Mouse (Mus musculus): ENCODE measurements around the gene M1ap.

Gene M1ap

DNA sequence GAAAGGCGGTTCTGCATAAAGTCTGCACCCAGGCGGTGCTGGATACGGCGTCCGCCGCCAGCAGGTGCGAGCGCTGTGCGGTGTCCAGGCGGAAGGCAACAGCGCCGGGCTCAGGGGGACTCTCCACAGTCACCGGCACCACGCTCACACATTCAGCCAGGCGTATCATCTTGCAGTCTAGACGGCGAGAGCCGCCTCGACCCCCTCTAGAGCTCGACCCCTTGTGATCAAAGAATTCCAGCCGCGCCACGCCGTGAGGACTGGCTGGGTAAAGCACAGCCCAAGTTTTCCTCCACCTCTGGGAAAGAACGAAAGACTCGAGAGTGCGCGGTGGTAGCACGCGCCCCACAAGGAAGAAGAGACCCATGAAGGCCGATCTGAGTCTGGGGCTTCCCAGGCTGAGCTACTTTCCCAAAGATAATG lies 86.1 kb downstream of the M1ap start:
- no peak for DNase-seq (ENCODE audit: low read depth in 1 of 2, low spot score in 2 of 2)

DNA sequence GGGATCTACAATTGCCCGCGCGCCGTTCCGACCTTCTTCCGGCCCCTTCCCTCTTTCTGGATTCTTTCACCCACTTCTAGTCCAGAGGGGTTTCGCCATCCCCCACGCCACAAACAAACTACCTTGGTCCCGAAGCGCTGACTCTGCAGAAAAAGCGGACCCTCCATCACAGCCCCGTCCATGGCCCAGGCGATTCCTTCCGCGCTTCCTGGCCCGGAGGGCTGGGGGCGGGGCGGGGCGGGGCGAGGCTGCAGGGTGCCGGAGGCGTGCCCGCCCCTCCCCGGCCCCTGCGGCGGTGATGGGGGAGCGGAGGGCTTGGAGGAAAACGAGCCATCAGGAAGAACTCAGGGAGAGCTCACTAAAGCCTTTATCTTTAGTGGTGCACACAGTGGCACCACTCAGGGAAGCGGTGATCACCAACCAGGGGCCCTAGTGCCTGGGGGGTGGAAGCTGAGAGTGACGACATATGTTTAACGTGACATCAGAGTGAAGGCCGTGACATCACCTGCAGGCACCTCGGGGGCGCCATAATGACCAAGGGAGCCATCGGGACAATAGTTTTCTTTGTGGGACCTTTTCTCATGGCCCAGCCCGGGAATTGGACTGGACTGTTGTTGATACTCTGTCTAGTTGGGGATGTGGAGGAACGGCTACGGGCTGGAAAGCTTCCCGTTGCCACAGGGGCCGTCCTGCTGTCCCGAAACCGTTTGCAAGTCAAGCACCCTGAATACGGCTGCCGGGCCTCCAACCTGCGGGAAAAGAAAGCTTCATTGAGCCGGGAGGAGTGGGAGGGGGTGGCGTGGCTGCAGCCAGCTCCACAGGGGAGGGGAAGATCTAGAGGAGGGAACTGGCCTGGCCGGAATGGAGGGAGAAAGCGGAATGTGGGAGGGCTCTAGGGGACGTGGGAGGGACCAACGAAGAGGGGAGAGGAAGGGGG lies 86.8 kb downstream of the M1ap start, which contains the start of the genes Dok1 and Loxl3:
Gene Dok1 (minus strand): TSS at position 223 of the 937 bp plus-strand sequence.
Gene Loxl3 (plus strand): TSS at position 925 of the 937 bp plus-strand sequence.
- peak in 1 of 2 experiments; percentile 71 for DNase-seq (ENCODE audit: low read depth in 1 of 2, low spot score in 2 of 2)

DNA sequence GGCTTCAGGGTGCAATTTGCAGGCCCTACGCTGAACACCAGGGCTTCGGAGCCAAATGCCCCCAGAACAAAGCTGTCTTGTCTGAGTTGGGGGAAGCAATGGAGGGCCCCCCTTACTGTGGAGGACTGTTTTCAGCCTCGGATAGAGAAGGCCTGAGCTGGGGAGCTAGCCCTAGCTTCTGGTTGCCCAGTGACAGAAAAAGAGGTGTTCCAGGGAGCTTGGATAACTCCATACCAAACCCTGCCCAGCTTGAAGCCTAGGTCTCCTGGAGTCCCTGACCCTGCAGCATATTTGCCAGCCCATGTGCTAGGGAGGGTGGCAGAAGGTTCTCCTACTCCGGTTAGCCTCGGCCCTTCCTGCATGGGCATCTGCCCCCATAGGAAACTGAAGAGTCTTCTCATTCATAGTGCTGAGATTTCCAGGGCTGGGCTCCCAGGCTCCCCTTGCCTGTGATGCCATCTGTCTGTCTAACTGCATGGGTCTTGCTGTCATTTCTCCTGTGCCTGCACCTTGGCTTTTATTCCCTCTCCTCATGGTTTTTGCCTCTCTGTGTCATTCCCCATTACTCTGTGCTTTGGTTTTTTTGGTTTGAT lies 87.9 kb downstream of the M1ap start:
- no peak for DNase-seq (ENCODE audit: low read depth in 1 of 2, low spot score in 2 of 2)

DNA sequence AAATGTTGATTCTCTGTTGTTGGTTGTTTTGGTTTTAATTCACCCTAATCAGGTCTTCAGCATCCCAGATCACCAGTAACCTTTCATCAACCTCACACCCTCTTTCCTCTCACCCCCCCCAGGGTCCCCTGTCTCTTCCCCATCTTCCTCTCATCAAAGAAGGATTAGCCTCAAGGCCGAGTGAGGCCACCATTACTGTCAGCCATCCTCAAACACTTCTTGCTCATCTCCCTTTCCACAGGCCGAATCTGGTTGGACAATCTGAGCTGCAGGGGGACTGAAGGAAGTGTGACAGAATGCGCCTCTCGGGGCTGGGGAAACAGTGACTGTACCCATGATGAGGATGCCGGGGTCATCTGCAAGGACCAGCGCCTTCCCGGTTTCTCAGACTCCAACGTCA lies 90.5 kb downstream of the M1ap start:
- no peak for DNase-seq (ENCODE audit: low read depth in 1 of 2, low spot score in 2 of 2)

DNA sequence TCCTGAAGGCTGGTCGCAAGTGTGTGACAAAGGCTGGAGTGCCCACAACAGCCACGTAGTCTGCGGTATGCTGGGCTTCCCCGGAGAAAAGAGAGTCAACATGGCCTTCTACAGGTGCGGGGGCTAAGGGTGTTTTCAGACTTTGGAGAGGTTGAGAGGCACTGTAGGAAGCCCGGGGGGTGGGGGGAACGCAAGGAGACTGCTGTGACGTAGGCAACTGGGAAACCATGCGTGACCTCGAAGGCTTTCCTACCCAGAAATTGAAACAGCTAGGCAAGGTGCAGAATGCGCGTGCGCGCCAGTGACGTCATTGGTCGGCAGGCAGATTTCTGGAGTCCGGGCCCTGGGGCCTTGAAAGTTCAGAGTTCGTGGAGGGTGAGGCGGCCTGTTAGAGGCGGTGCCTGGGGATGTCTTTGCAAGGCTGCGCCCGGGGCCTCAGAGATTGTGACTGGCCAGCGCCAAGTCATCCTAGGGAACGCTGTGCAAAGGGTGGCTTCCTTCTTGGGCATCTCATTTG lies 91.9 kb downstream of the M1ap start:
- DNase-seq (ENCODE audit: low read depth in 1 of 2, low spot score in 2 of 2) = peak; percentile 79 to 95

DNA sequence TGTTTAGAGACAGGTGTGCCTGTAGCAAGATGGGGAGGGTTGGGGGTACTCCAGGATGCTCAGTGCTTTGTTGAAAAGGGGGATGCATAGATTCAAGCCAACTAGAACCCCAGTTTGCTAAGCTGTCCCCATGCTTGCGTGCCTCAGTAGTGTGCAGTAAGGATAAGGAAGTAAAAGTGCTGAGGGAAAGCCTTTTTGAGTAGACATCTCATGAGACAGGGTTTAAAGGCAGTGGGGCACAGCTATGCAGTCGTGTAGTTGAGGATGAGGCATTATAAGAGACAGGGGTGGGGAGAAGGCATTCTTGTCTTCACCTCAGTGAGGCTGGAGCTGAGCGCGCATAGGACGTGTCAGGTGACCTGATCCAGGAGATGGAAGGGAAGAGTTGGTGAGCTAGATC lies 93.9 kb downstream of the M1ap start:
- DNase-seq (ENCODE audit: low read depth in 1 of 2, low spot score in 2 of 2) = no peak

DNA sequence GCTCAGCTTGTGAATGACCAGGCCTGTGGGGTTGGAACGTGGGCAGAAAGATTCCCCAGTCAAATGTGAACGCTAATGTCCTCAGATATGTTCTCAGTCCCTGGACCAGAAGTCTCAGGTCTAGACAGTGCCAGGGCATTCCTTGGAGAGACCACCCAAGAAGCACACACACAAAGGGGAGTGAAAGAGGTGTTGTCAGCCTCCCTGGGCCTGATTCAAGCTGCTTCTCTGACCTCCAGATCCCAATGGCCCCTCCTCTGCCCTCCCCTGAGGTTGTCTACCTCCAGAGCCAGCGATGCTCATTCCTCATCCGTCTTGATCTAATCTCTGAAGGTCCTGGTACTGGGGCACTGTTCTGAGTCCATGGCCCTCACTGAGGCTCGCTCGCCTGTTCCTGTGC lies 96.9 kb downstream of the M1ap start:
- no peak for DNase-seq (ENCODE audit: low read depth in 1 of 2, low spot score in 2 of 2)

DNA sequence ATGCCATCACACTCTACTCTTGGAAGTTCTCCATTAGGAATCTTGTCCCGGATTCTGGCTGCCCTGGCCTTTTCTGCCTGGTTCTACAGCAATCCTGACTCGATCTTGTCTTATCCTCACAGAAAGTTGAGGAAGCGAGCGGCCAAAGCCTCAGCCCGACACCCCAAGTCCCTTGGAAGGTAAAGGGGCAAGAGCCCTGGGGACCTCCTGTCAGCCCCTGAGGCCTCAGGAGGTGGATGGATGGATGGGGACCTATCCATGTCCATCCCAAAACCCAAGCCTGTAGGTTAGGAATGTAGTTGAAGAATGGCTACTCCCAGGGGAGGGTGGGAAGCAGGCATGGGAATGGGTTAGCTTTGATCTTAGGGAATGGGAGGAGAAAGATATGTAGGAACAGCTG lies 97.3 kb downstream of the M1ap start:
- DNase-seq (ENCODE audit: low read depth in 1 of 2, low spot score in 2 of 2) = no peak

DNA sequence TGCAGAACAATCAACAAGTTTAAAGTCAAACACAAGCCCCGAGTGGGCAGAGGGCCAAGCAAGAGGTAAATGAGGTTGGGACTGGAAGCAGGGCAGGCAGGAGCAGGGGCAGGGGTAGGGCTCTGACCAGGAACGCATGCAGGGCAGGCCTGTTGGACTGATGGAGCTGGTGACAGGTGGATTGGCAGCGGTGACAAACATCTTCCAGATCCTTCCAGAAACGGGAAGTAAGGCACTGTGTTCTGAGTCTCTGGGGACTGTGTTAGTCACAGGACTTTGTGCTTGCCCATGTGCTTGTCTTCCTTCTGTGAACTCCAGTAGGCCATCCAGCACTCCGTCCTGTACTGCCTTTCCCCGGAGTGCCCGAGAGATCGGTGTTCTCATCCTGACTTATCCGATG lies 98.0 kb downstream of the M1ap start:
- peak in 1 of 2 experiments; percentile 27 for DNase-seq (ENCODE audit: low read depth in 1 of 2, low spot score in 2 of 2)

DNA sequence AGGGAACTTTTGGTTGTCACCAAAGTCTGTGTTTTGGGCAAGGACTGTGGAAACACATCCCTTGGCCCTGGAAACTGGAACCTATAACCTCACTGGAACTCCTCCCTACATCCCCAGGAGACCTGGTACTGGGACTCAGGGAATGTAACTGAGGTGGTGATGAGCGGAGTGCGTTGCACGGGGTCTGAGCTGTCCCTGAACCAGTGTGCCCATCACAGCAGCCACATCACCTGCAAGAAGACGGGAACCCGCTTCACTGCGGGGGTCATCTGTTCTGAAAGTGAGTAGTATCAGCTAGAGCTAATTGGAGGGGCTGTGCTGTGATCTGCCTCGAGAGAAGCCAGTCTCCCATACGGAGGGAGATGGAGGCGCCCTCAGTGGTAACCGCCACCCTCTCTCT lies 102.7 kb downstream of the M1ap start:
- DNase-seq (ENCODE audit: low read depth in 1 of 2, low spot score in 2 of 2) = no peak

DNA sequence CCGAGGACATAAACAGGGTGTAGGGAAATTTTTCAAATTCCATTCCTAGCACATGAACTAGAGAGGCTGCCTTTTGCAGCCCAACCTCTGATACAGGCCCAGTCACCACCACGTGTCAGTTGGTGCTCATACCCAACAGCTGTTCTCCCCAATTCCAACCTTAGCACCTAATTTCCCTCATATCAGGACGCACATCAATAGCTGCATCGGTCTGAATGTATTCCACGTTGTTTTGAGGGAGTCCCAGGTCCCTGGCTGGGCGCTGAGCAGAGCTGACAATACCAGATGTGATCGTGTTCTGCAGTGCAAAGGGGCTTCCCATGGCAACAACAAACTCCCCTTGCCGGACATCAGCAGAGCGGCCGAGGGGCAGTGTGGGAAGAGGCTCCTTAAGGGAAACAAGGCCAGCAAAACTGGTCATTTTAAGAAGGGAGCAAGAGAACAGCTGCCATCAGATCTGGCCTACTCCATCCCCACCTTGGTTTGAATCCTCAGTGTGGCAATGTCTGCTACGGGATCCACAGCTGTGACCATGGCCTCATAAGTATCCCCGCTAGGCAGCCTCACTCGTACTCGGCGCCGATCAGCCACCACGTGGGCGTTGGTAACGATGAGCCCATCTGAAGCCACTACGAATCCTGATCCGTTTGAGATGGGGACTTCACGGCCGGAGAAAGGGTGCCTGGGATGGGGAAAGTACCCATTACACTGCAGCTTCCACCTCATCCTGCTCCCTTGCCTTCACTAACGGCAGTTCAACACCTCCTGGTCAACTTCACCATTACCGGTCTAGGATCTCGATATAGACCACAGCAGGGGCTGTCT lies 106.6 kb downstream of the M1ap start:
- DNase-seq (ENCODE audit: low read depth in 1 of 2, low spot score in 2 of 2) = peak in 1 of 2 experiments; percentile 22

DNA sequence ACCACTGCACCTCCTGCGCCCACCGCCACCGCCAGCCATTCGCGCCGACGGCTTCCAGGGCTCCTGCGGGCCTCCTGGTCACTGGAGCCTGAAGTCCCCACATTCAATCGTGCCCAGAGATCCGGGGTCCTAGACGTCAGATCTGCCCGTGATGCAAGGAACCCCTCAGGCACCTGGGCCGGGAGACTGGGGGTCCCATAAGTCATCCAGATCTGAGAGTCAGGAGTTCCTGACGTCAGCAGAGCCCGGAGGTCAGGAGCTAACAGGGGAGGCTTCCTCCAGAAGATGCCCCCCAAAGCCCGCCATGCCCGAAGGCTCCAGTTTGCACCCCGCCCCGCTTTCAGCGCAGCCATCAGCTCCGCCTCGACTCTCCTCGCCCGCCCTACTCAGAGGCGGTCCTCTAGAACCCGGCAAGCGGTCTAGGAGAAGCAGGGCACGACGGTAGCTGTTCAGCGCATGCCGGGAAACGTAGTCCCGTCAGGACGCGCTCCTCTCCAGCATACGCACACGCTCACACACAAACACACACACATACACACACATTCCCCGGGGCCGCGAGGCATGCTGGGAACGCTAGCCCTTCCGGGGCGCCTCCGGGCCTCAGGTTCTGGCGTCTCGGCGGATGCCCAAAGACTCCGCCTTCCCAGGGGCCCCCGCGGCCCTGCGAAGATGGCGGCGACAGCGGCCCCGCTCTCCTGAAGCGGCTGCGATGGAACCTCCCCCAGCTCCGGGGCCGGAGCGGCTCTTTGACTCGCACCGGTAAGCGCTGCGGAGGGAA lies 107.6 kb downstream of the M1ap start, which contains the start of gene Aup1:
Gene Aup1 (plus strand): TSS at position 448 of the 778 bp plus-strand sequence.
- peak; percentile 90 to 94 for DNase-seq (ENCODE audit: low read depth in 1 of 2, low spot score in 2 of 2)

DNA sequence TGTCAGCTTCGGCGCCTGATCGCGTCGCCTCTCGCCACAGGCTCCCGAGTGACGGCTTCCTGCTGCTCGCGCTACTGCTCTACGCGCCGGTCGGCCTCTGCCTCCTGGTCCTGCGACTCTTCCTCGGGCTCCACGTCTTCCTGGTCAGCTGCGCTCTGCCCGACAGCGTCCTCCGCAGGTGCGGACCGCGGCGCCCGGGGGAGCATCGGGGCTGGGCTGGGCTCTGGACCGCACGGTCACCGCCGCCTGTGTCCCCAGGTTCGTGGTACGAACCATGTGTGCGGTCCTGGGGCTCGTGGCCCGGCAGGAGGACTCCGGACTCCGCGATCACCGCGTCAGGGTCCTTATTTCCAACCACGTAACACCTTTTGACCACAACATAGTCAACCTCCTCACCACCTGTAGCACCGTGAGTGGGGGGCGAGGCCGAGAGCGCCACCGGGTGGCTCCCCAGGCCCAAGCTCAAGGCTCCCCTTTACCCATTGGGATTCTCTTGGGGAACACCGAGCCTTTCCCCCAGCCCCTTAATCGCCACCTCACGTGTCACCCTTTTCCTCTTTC lies 108.2 kb downstream of the M1ap start, which contains the start of gene Htra2:
Gene Htra2 (minus strand): TSS at position 403 of the 561 bp plus-strand sequence.
- DNase-seq (ENCODE audit: low read depth in 1 of 2, low spot score in 2 of 2) = no peak

DNA sequence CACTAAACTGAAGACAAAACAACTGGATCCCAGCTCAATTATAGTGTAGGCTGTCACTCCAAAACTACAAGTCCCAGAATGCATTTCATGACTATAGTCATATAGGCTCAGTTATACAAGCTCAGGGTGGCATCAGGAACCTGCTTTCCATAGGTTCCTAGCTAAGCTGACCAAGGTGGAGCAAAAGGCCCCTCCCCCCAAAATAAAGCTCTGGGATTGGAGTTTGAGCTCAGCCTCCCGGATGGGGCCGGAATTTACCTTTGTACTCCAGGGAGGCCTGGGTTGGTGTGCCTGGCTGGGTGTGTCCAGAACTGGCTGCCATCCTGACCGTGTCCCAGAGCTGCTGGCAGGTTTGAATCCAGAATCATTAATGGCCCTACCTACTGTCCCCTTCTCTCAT lies 111.1 kb downstream of the M1ap start, which contains the start of gene Dqx1:
Gene Dqx1 (plus strand): TSS at position 55 of the 400 bp plus-strand sequence.
- DNase-seq (ENCODE audit: low read depth in 1 of 2, low spot score in 2 of 2) = no peak

DNA sequence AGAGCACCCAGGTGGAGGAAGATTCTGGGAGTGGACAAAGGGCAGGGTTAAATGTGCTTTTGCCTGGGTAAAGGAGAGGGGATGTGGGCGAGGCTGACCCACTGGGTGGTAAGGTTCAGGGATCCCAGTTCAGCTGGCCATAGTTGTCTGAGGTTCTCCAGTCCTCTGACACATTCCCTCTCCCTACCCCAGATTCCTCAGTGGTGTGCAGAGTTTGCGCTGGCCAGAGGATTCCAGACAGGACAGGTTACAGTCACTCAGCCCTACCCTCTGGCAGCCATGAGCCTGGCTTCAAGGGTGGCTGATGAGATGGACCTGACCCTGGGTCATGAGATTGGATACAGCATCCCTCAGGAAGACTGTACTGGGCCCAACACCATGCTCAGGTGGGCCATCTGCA lies 112.0 kb downstream of the M1ap start:
- DNase-seq (ENCODE audit: low read depth in 1 of 2, low spot score in 2 of 2) = no peak

DNA sequence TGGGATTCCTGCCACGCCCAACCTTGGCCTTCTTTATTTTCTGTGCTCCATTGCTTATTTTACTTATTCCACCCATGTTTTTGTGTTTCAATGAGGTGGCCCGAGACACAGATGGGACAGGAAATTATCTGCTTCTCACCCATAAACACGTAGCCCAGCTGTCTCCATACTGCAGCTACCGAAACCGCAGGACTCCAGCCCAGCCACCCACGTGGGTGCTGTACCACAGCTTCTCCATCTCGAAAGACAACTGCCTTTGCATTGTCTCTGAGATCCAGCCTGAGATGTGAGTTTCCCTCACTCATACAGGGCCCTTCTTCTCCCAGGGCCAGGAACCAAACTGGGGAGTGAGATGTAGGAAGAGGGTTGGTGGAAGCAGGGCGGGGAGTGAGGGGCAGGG lies 119.3 kb downstream of the M1ap start:
- no peak for DNase-seq (ENCODE audit: low read depth in 1 of 2, low spot score in 2 of 2)

DNA sequence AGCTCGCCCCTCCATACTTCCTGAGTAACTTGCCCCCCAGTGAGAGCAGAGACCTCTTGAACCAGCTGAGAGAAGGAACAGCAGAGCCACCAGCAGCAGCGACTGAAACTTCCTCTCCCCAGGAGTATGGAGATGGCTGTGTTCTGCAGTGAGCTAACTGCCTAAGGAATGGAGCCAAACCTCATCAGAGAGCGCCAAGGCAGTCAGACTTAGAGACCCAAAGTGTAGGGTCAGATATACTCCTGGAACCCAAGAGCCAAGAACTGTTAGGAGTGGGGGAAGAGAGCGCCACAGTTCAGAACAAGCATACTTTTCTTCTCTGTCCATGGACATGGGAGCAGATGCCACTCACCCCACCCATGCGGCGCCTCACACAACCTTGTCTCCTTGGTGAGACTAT lies 119.7 kb downstream of the M1ap start:
- no peak for DNase-seq (ENCODE audit: low read depth in 1 of 2, low spot score in 2 of 2)

DNA sequence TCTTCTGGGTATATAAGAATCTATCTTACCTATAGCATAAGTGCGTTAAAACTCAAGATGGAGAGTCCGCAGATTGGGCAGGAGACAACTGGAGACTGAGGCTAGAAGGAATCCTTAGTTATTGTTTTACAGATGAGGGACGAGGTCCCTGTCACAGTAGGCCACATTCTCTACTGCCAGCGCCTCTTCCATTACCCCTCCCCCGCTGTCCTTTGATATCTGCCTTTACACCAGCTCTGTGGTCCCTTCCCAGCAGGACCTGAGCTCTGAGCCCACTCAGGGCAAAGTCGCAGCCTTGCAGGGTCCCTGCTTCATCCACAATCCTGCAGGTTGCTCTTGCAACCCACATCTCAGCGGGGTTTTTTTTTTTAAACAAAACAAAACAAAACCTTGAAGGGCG lies 121.5 kb downstream of the M1ap start:
- DNase-seq (ENCODE audit: low read depth in 1 of 2, low spot score in 2 of 2) = no peak

DNA sequence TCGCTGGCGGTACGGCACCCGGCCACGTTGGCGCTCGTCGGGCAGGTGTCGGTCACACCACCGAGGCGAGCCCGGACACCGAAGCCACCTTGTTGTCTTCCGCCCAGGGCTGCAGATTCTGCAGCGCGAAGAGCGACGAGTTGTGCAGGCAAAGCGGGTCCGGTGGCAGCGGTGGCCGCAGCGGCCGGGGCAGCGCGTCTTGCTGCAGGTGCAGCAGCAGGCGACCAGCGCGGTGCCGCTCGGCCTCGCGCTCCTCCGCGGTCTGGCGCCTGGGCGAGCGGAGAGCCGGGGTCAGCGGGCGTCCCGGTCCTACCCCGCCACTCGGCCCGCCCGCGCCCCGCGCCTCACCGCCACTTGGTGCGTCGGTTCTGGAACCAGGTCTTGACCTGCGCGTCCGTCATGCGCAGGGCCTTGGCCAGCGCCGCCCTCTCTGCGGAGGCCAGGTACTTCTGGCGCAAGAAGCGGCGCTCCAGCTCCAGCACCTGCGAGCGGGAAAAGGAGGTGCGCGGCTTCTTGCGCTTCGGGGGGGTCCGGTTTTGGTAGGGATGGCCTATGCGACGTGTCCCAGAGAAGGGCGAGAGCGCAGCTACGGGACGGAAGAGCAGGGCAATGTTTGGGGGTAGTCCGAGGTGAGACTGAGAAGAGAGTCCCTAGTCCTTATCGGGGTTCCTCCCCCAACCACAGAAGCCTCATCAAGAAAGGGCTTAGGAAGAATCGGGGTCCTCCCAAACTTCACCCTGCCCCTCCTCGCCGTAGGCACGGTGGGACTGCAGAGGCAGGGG lies 122.2 kb downstream of the M1ap start:
- no peak for DNase-seq (ENCODE audit: low read depth in 1 of 2, low spot score in 2 of 2)

Data from monocyte, adult 2 months (primary cell).